Mouse (Mus musculus): ENCODE data around the gene Mob3a. TPM values are rescaled to one million over a fixed set of nuclear protein-coding genes. Genes with fewer than 3 reads are reported as not detected.

The Mob3a gene
- total RNA-seq, 2 experiments from 2014 or later, result 13.2 to 13.5 TPM

Other genes starting within 250 kb of the Mob3a start
- gene Onecut3, start 207.1 kb downstream of the Mob3a start, total RNA-seq (2021), result under 1 TPM in 1 of 2 experiments, not detected in 1; 0.07 TPM
- gene Atp8b3, start 162.9 kb downstream of the Mob3a start, total RNA-seq (2021), result under 1 TPM; 0.18 to 0.22 TPM
- gene Rexo1, start 140.4 kb downstream of the Mob3a start, total RNA-seq (2021), result 10 to 100 TPM; 44.8 to 48.1 TPM
- gene Klf16, start 124.7 kb downstream of the Mob3a start, total RNA-seq (2021), result 10 to 100 TPM; 57.3 to 62.1 TPM
- gene Abhd17a, start 111.6 kb downstream of the Mob3a start, total RNA-seq (2021), result 100 to 1,000 TPM; 166 to 168 TPM
- 10 to 100 TPM; 43.9 to 54.4 TPM for gene Scamp4, start 99.1 kb downstream of the Mob3a start, total RNA-seq (2021)
- gene Adat3, start 99.1 kb downstream of the Mob3a start, total RNA-seq (2021), result 1 to 10 TPM; 1.7 to 3.4 TPM
- gene Gm49322, start 96.0 kb downstream of the Mob3a start, total RNA-seq (2021), result 1 to 10 TPM; 2.6 to 3.1 TPM
- gene Csnk1g2, start 79.1 kb downstream of the Mob3a start, total RNA-seq (2021), result 100 to 1,000 TPM; 230 to 247 TPM
- gene Btbd2, start 44.9 kb downstream of the Mob3a start, total RNA-seq (2021), result 100 to 1,000 TPM; 110 to 114 TPM
- gene Mknk2, start 23.9 kb downstream of the Mob3a start, total RNA-seq (2021), result 10 to 100 TPM; 44.7 to 46.1 TPM
- 10 to 100 TPM; 52.5 to 54.7 TPM for gene Izumo4, start 207 bp upstream of the Mob3a start, total RNA-seq (2021)
- 100 to 1,000 TPM; 138 TPM for gene Ap3d1, start 40.3 kb upstream of the Mob3a start, total RNA-seq (2021)
- 10 to 100 TPM; 40.6 to 49.6 TPM for gene Dot1l, start 53.2 kb upstream of the Mob3a start, total RNA-seq (2021)
- 10 to 100 TPM; 52.3 to 57.3 TPM for gene Sf3a2, start 96.2 kb upstream of the Mob3a start, total RNA-seq (2021)
- gene Plekhj1, start 96.6 kb upstream of the Mob3a start, total RNA-seq (2021), result 10 to 100 TPM; 63.3 to 71.2 TPM
- 1 to 10 TPM; 3.3 to 3.6 TPM for gene Amh, start 103.3 kb upstream of the Mob3a start, total RNA-seq (2021)
- gene Jsrp1, start 111.5 kb upstream of the Mob3a start, total RNA-seq (2021), result 1 to 10 TPM; 2.2 to 3.0 TPM
- gene Oaz1, start 124.7 kb upstream of the Mob3a start, total RNA-seq (2021), result 100 to 1,000 TPM; 518 to 519 TPM
- 10 to 100 TPM; 42.7 to 51.6 TPM for gene Lingo3, start 142.1 kb upstream of the Mob3a start, total RNA-seq (2021)
- 10 to 100 TPM; 41.4 to 50.4 TPM for gene Lsm7, start 153.2 kb upstream of the Mob3a start, total RNA-seq (2021)
- gene Sppl2b, start 153.3 kb upstream of the Mob3a start, total RNA-seq (2021), result 10 to 100 TPM; 46.4 to 55.6 TPM
- under 1 TPM; 0.40 to 0.56 TPM for gene Tmprss9, start 169.9 kb upstream of the Mob3a start, total RNA-seq (2021)
- gene Timm13, start 199.0 kb upstream of the Mob3a start, total RNA-seq (2021), result 100 to 1,000 TPM; 136 to 144 TPM
- 10 to 100 TPM; 19.5 to 22.3 TPM for gene Lmnb2, start 216.3 kb upstream of the Mob3a start, total RNA-seq (2021)
- 10 to 100 TPM; 24.9 to 28.1 TPM for gene Gadd45b, start 228.1 kb upstream of the Mob3a start, total RNA-seq (2021)